Mouse (Mus musculus): ENCODE measurements around the gene Tead1. TPM values are rescaled to one million over a fixed set of nuclear protein-coding genes. Genes with fewer than 3 reads are reported as not detected.

Tead1 gene
- polyA plus RNA-seq, 1 experiment from 2014 or later = 15.0 TPM

Small RNA genes within 50 kb of the gene (microRNA-seq; reads per million reads assigned to microRNA genes)
- gene Gm44462 = not detected

Data from midbrain, embryonic 15.5 days (tissue).